Mouse (Mus musculus) midbrain, embryonic 13.5 days (tissue): ENCODE measurements at regions not wholly inside any gene's neighbourhood (a gene's known extent, or its start where the extent isn't known, plus 50 kb on each side); places are given as distances from the start of the nearest gene placed in this dataset.
"Not testable (repeated sequence)": the region's sequence is repeated elsewhere in the genome, so short reads cannot be mapped to it uniquely, and the experiment has no call there.

Experiments
- ATAC-seq: fragments of 200-750 bp; cut with Nextera tagmentation; 2 replicates; pipeline ENCODE4 v1.8.0; 2017; ENCODE audit warnings: mild to moderate bottlenecking, moderate TSS enrichment, moderate library complexity
- H3K27ac ChIP-seq: fragments of 300-500 bp; sonication (generic); 2 replicates; pipeline ENCODE4 v1.5.1; 2015; ENCODE audit warnings: inconsistent platforms, mild to moderate bottlenecking, moderate library complexity
- H3K27me3 ChIP-seq: fragments of 300-500 bp; sonication (generic); 2 replicates; pipeline ENCODE4 v1.6.1; 2015; ENCODE audit warnings: mild to moderate bottlenecking, inconsistent platforms
- H3K36me3 ChIP-seq: fragments of 300-500 bp; sonication (generic); 2 replicates; pipeline ENCODE4 v1.6.1; 2015; ENCODE audit warnings: mild to moderate bottlenecking, inconsistent platforms
- H3K4me1 ChIP-seq: fragments of 300-500 bp; sonication (generic); replicated peaks from 2 replicates; pipeline ENCODE4 v1.6.1; 2015; ENCODE audit warnings: inconsistent platforms
- H3K4me2 ChIP-seq: fragments of 300-500 bp; sonication (generic); replicated peaks from 2 replicates; pipeline ENCODE4 v1.6.1; 2015; ENCODE audit warnings: moderate library complexity, mild to moderate bottlenecking, inconsistent platforms
- H3K4me3 ChIP-seq: fragments of 300-500 bp; sonication (generic); replicated peaks from 2 replicates; pipeline ENCODE4 v1.5.1; 2015; ENCODE audit warnings: mild to moderate bottlenecking, inconsistent platforms
- H3K9ac ChIP-seq: fragments of 300-500 bp; sonication (generic); replicated peaks from 2 replicates; pipeline ENCODE4 v1.6.1; 2015; ENCODE audit warnings: mild to moderate bottlenecking, inconsistent platforms
- H3K9me3 ChIP-seq: fragments of 300-500 bp; sonication (generic); 2 replicates; pipeline ENCODE4 v1.6.1; 2016; ENCODE audit warnings: mild to moderate bottlenecking, inconsistent platforms
- WGBS: fragments of 180-500 bp; shearing (Covaris S2); methylation state at CpG from one replicate; pipeline ENCODE4 v1.1.7; 2015; 5-methylcytosine and 5-hydroxymethylcytosine counted together

DNA sequence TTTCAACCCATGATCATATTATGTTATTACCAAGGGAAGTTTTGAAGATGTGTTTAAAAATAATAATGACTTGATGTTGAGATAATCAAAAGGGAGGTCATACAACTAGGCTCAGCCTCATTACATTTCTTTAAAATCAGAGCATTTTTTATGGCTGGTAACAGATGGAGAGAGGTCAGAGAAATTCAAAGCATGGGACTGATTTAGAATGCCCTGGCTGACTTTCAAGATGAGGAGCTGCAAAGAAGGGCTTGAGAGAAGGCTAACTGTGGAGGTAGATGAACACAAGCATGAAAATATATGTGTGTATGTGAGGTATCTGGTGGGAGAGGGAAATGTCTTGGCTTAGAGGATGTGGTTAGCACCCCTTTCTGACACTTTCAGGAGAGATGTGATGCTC, 502.6 kb upstream of the Gdi2 start:
- H3K27ac ChIP-seq, ATAC-seq, H3K9ac ChIP-seq, H3K4me1 ChIP-seq, H3K9me3 ChIP-seq, H3K4me3 ChIP-seq, H3K4me2 ChIP-seq, H3K27me3 ChIP-seq, H3K36me3 ChIP-seq: not testable (repeated sequence)

GRCm38 (mm10) chr13:3037010-3037409, 500.9 kb upstream of the Gdi2 start:
- H3K9ac ChIP-seq, H3K4me1 ChIP-seq, H3K27me3 ChIP-seq, H3K27ac ChIP-seq, H3K4me2 ChIP-seq, H3K9me3 ChIP-seq, H3K36me3 ChIP-seq, H3K4me3 ChIP-seq: not testable (repeated sequence)
- WGBS = 31% methylated on average over 1 of the region's 1 CpGs
- ATAC-seq = 0 out of 2 replicates have a peak, but pooled peaks have one; percentile 20

- H3K27ac ChIP-seq, H3K9me3 ChIP-seq, H3K4me3 ChIP-seq, H3K4me1 ChIP-seq, H3K9ac ChIP-seq, H3K4me2 ChIP-seq, ATAC-seq, H3K27me3 ChIP-seq, H3K36me3 ChIP-seq: not testable (repeated sequence)
- 86% methylated on average over 9 of the region's 9 CpGs for WGBS
Observed at GRCm38 (mm10) chr13:3046381-3047105, 491.3 kb upstream of the Gdi2 start.

GRCm38 (mm10) chr13:3083480-3083879, 454.4 kb upstream of the Gdi2 start:
- H3K4me2 ChIP-seq, H3K36me3 ChIP-seq, H3K27me3 ChIP-seq, H3K9me3 ChIP-seq, H3K9ac ChIP-seq, H3K27ac ChIP-seq, H3K4me3 ChIP-seq, ATAC-seq, H3K4me1 ChIP-seq: not testable (repeated sequence)
- WGBS = 79% methylated on average over 3 of the region's 3 CpGs

DNA sequence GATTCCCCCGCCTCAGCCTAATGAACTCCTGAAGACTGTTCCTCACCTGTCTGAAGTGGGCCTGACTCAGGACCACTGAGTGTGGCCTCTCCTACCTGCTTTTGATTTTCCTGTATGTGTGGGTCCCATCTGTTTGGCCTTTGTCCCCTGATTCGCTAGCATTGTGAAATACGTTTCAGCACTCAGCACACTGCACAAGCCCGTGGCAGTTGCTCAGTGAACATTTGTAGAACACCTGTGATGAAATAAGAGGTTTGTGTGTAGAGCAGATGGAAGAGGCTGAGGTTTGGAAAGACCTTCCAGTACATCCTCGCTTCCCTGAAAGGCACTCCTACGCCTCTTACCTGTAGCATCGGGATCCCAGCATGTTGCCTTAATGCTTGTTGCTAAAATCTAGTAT, 447.9 kb upstream of the Gdi2 start:
- H3K36me3 ChIP-seq, H3K27me3 ChIP-seq, H3K4me2 ChIP-seq, H3K9ac ChIP-seq, H3K4me3 ChIP-seq, ATAC-seq, H3K9me3 ChIP-seq, H3K27ac ChIP-seq, H3K4me1 ChIP-seq: not testable (repeated sequence)
- 91% methylated on average over 7 of the region's 7 CpGs for WGBS

GRCm38 (mm10) chr13:3106543-3106942, 431.3 kb upstream of the Gdi2 start:
- H3K4me1 ChIP-seq, H3K9ac ChIP-seq, ATAC-seq, H3K36me3 ChIP-seq, H3K4me2 ChIP-seq, H3K9me3 ChIP-seq, H3K27ac ChIP-seq, H3K27me3 ChIP-seq, H3K4me3 ChIP-seq: not testable (repeated sequence)
- 47% methylated on average over 2 of the region's 2 CpGs for WGBS

DNA sequence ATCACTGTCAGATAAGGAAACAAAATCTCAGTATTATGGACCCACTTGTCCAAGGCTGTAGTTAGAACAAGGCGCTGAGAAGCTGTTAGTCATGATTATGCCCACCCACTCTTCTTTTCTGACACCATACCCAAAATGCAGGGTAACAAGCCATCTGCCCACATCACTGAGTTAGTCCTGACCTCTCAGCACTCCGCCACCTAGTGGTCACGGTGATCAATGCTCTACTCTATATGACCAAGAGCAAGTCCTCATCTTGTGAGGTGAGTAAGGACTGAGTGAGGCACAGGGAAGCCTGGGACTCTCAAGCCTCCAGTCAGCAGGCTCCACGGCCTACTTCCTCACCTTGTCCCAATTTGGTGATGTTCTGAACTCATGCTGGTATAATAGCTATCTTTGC, 409.7 kb upstream of the Gdi2 start:
- H3K27me3 ChIP-seq, H3K9ac ChIP-seq, H3K4me3 ChIP-seq, H3K4me1 ChIP-seq, H3K4me2 ChIP-seq, ATAC-seq, H3K36me3 ChIP-seq, H3K9me3 ChIP-seq, H3K27ac ChIP-seq: not testable (repeated sequence)
- 34% methylated on average over 4 of the region's 4 CpGs for WGBS

DNA sequence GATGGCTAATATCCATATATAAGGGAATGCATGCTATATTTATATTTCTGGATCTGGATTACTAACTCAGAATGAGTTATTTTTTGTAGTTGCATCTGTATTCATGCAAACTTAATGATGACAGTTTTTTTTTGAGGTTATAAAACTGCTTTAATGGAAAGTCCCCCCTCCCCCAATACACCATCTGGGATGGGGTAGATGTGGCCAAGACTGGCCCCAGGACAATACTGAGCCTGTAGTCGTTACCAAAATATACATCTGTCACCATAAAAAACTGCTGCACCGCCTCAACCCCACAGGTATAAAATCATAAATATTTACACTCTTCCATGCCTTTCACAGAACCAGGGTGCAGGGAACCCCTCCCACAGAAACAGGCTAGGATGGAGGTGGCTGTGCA, 400.6 kb upstream of the Gdi2 start:
- H3K27ac ChIP-seq, H3K27me3 ChIP-seq, H3K9ac ChIP-seq, H3K4me3 ChIP-seq, ATAC-seq, H3K4me1 ChIP-seq, H3K36me3 ChIP-seq, H3K4me2 ChIP-seq: not testable (repeated sequence)
- 77% methylated on average over 2 of the region's 2 CpGs for WGBS
- peaks cover 19% of the 10 kb centered on the region for H3K9me3 ChIP-seq

DNA sequence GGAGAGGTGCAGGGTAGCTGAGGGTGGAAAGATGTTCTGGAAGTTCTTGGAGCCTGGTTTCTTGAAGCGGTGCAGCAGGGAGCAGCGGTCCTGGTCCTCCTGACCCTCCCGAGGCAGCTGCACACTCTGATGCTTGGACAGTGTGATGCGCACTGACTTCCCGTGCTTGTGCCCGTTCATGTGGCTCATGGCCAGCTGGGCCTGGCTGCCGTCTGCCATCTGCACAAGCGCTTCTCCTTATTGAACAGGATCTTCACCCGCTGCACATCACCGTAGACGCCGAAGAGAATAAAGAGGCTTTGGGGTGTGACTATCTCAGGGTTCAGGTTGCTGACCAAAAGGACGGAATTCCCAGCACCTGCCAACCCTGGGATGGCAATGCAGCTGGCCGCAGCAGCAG, 399.2 kb upstream of the Gdi2 start:
- no peaks in the 10 kb centered on the region for H3K4me1 ChIP-seq
- no peak for ATAC-seq
- no peak overlapping the region for H3K27ac ChIP-seq
- peaks cover 19% of the 10 kb centered on the region for H3K9me3 ChIP-seq
- WGBS = 91% methylated on average over 14 of the region's 14 CpGs
- H3K36me3 ChIP-seq = no peaks in the 10 kb centered on the region
- H3K4me2 ChIP-seq = no peak overlapping the region
- H3K27me3 ChIP-seq = no peaks in the 10 kb centered on the region
- no peak overlapping the region for H3K9ac ChIP-seq
- no peak overlapping the region for H3K4me3 ChIP-seq

GRCm38 (mm10) chr13:3145513-3145912, 392.4 kb upstream of the Gdi2 start:
- H3K36me3 ChIP-seq, H3K9ac ChIP-seq, H3K9me3 ChIP-seq, H3K4me1 ChIP-seq, H3K27ac ChIP-seq, H3K4me2 ChIP-seq, ATAC-seq, H3K27me3 ChIP-seq, H3K4me3 ChIP-seq: not testable (repeated sequence)
- 94% methylated on average over 1 of the region's 1 CpGs for WGBS
